Mouse (Mus musculus): ENCODE data around the gene Cyp3a25.
"Not testable (repeated sequence)": the region's sequence is repeated elsewhere in the genome, so short reads cannot be mapped to it uniquely, and the experiment has no call there.

DNA sequence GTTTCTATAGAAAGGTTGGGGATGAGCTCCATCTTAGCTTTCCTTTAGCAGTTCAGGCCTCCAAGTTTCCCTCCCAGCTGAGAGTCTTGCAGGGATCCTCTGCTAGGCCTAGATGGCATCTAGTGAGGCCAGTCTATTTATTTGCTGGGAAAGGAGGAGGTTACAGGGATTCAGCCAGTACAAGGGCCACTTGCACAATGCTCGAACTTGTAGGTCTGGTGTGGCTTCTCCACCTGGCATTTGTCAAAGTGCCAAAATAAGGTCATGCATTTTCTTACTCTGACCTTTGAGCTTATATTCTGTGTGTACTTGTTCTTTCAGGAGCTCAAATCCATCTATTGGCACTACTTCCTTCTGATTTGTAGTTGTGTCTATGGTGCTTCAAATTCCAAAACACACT, at the start of gene Cyp3a25:
- TF ChIP-seq CTCF (IDR thresholded peaks at IDR 0.05; ENCODE audit: borderline replicate concordance, control insufficient read depth, extremely low read depth, insufficient read depth, low read length, poor library complexity); POLR2A (IDR thresholded peaks at IDR 0.05; ENCODE audit: control insufficient read depth, extremely low read depth, insufficient read depth, low read length, poor library complexity): not testable (repeated sequence)

All from thymus, adult 2 months (tissue).